In genomic region chr5:118063181-118063621, GRCm38 (mm10) we compare ENCODE assay signal across 9 mouse cellular contexts. TPM values are rescaled to one million over a fixed set of nuclear protein-coding genes. Genes with fewer than 3 reads are reported as not detected.
DNase-seq lines count a peak whose midpoint lies in the region; ATAC-seq and TF ChIP-seq lines count a peak whose summit lies in the region.
"Had no signal": no experiment of that assay in that cellular context is flagged by ENCODE, and none has a peak within 500 bp of the region (broad histone marks: within the 10 kb centered on the region; RNA-seq: fewer than 3 reads in every experiment).

No protein-coding gene starts in this region.

- intact Hi-C loops in gastrocnemius, adult 2 months (cut with DNase I) = no loop called here
- intact Hi-C loops in heart, postnatal 10 days (cut with DNase I) = no loop called here

- peak; percentile 17 for DNase-seq in gastrocnemius, adult 2 months
- no peak for DNase-seq in gastrocnemius, adult 18-20 months (ENCODE audit: low spot score)
- peak; percentile 68 for DNase-seq in 3T3-L1 (ENCODE audit: low read depth, low spot score)
- DNase-seq in Muller cell, postnatal 12 days (ENCODE audit: inconsistent ontology term) = peak; percentile 68
- DNase-seq in layer of hippocampus, adult 8-10 months (ENCODE audit: low spot score in 2 of 2) = peak; percentile 63 to 65
- no peak for DNase-seq in testis, postnatal 14 days (ENCODE audit: low spot score)
- DNase-seq in heart, postnatal 10 days = no peak

- H3K27ac ChIP-seq in gastrocnemius, adult 2 months = no peak overlapping the region
- H3K27ac ChIP-seq: macrophage had no signal

- no peak overlapping the region for H3K4me3 ChIP-seq in gastrocnemius, adult 2 months

- ATAC-seq in activated CD4-positive, CD25-positive, alpha-beta regulatory T cell, adult 4 months = no peak

- TF ChIP-seq CTCF in gastrocnemius, adult 2 months (IDR thresholded peaks at IDR 0.05) = no peak

RNA-seq across cellular contexts. Expression of gene Tesc, which starts 35.7 kb away (rescaled TPM):
- total RNA-seq in gastrocnemius, adult 2 months (2021) = under 1 TPM; 0.59 to 0.64 TPM
- total RNA-seq in gastrocnemius, adult 18-20 months (2021) = under 1 TPM; 0.37 to 0.81 TPM
- 10 to 100 TPM; 63.1 to 86.1 (median 73.9) TPM for total RNA-seq in layer of hippocampus, adult 8-10 months (2022)
- 1 to 10 TPM; 6.5 to 7.7 TPM for polyA plus RNA-seq in activated CD4-positive, CD25-positive, alpha-beta regulatory T cell, adult 4 months (2017; shearing (Covaris generic))
- 100 to 1,000 TPM; 111 to 112 TPM for total RNA-seq in heart, postnatal 10 days (2021)
- polyA plus RNA-seq: macrophage had no signal

Comparison
In these comparisons a context has a peak if more than half of its experiments do, and no peak if none do; other contexts are left out.
1. DNase-seq: peak in gastrocnemius, adult 2 months (single experiment), 3T3-L1 (single experiment), Muller cell, postnatal 12 days (single experiment) and layer of hippocampus, adult 8-10 months (2 of 2); none in gastrocnemius, adult 18-20 months (single experiment), testis, postnatal 14 days (single experiment) and heart, postnatal 10 days (0 of 2).
2. RNA of gene Tesc, which starts 35.7 kb away (total RNA-seq): 111 to 112 TPM in heart, postnatal 10 days and 63.1 to 86.1 TPM in layer of hippocampus, adult 8-10 months; 0.37 to 0.81 TPM in gastrocnemius, adult 18-20 months and 0.59 to 0.64 TPM in gastrocnemius, adult 2 months; every median in the first group is over 10 times any median in the second.